Mouse (Mus musculus) E14TG2a.4 (cell line): ENCODE results near the gene Bcl11a.

Experiments used
- CTCF ChIP-seq: conservative IDR thresholded peaks from 2 replicates; pipeline ENCODE4 v1.5.1; 2014; ENCODE audit warnings: low read length
- POU5F1 ChIP-seq: IDR thresholded peaks from 2 replicates; pipeline ENCODE4 v1.6.1; 2014; ENCODE audit warnings: low read length, borderline replicate concordance

DNA sequence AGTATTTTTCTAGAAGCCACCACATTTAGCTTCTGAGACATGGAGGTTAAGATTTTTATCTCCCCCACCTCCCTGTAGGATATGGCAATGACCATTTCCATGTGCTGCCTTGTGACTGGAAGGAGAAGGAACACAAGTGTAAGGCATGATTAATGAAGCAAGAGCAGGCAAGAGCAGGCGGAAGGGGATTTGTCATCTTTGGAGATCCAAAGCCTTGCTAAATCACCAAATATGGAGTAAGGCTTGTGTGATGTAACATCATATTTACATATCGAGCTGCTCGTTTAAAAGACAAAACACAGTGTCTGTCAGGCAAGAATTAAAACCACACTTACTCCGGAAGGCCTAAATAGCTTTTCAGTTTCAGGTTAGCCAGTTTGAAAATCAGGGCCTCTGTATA, 9.2 kb downstream of the Bcl11a start:
- no peak for TF ChIP-seq CTCF
- TF ChIP-seq POU5F1 = no peak
